Mouse (Mus musculus) sigmoid colon, adult 10 weeks (tissue): ENCODE data around the gene Klre1. TPM values are rescaled to one million over a fixed set of nuclear protein-coding genes. Genes with fewer than 3 reads are reported as not detected.

Experiments used
- polyA plus RNA-seq: library from polyadenylated mRNA; stranded (reverse); fragments of 350-450 nt; fragmentation: Illumina TruSeq; extraction: RNeasy Lipid Tissue Mini Kit (QIAGEN cat#74804); gene quantifications from one replicate; pipeline ENCODE4 v1.2.3, GENCODE M21; 2014; ENCODE audit warnings: low read depth, low replicate concordance

Klre1 gene
- polyA plus RNA-seq: 1.7 TPM

DNA sequence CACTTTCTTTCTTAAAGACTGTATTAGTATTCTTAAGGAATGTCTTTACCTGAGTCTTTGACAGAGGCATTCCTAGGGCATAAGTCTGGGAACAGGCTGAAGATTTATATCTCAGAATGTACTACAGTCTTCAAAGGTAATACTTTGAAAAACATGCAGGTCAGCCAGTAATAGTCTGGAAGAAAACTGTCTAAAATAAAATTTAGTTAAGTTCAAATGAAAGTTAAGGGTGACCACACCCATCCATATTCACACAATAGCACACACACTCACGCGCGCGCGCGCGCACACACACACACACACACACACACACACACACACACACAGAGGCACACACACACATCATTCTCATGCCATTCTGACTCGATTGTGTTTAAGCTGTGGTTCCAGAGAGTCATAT is at the start of gene Klre1:
Gene Klre1 (plus strand): TSS at position 301 of the 400 bp plus-strand sequence.

DNA sequence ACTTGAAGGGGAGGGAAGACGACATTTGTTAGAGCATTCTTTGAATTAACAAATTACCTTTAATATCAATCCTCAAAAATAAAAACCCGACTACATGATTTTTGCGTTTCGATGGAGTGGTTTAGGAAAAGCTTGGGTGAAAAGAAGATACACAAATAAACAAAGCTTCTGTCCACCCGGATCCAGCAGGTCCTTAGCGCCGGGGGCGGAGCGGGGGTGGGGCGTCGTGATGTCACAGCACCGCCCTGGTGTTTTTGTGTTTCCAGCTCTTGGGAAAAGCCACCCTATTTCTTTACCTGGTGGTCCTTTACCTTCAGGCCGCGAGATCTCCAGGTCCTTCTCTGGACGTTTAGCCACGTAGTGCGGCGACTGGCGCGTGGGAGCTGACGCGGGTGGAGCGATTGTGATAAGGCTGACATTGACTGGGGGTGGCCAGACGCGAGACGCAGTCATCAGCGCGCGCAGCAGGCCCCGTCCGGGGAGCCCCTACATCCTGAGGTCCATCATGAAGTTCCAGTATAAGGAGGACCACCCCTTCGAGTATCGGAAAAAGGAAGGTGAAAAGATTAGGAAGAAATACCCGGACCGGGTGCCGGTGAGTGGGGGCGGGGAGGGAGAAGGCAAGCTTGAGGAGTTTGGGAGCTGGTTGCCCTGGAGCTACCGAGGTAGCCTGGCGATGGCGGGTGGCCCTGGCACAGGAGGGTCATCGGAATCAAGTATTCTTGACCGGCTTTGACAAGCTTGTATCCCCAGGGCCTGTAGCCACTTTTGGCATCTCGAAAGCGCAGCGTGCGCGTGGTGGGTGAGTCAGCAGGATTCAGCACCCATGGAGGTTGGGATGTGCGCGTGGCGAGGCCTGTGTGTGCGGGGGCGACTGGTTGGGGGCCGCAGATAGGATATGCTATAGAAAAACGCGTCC is 44.5 kb upstream of the Klre1 start, which contains the start of gene Gabarapl1:
Gene Gabarapl1 (plus strand): TSS at position 219 of the 919 bp plus-strand sequence.

GRCm38 (mm10) chr6:129591508-129591907 is 13.8 kb downstream of the Klre1 start, which contains the start of gene Klrd1:
Klrd1 (plus strand) TSS chr6:129591782.

GRCm38 (mm10) chr6:129623735-129624134 is 46.0 kb downstream of the Klre1 start, which contains the start of gene Klrk1:
Klrk1 (minus strand) TSS chr6:129623864.

Other genes starting within 250 kb of the Klre1 start
- not detected for gene 4922502D21Rik, start 246.1 kb upstream of the Klre1 start, polyA plus RNA-seq
- gene Clec12a, start 235.2 kb upstream of the Klre1 start, polyA plus RNA-seq: 5.8 TPM
- gene Clec12b, start 192.0 kb upstream of the Klre1 start, polyA plus RNA-seq: 0.57 TPM
- gene Clec1b, start 180.6 kb upstream of the Klre1 start, polyA plus RNA-seq: 3.5 TPM
- 5.8 TPM for gene Clec9a, start 169.0 kb upstream of the Klre1 start, polyA plus RNA-seq
- gene Clec1a, start 125.9 kb upstream of the Klre1 start, polyA plus RNA-seq: 3.8 TPM
- gene Olr1, start 70.7 kb upstream of the Klre1 start, polyA plus RNA-seq: 0.22 TPM
- not detected for gene Tmem52b, start 65.3 kb upstream of the Klre1 start, polyA plus RNA-seq
- 15.6 TPM for gene Gabarapl1, start 44.7 kb upstream of the Klre1 start, polyA plus RNA-seq
- gene Klrd1, start 13.9 kb downstream of the Klre1 start, polyA plus RNA-seq: 14.2 TPM
- 4.1 TPM for gene Klrk1, start 46.0 kb downstream of the Klre1 start, polyA plus RNA-seq
- gene Klrc3, start 65.4 kb downstream of the Klre1 start, polyA plus RNA-seq: not detected
- 1.3 TPM for gene Klrc2, start 82.8 kb downstream of the Klre1 start, polyA plus RNA-seq
- 1.9 TPM for gene Klrc1, start 101.1 kb downstream of the Klre1 start, polyA plus RNA-seq
- 2.4 TPM for gene Klri1, start 139.2 kb downstream of the Klre1 start, polyA plus RNA-seq
- 0.85 TPM for gene Klri2, start 162.6 kb downstream of the Klre1 start, polyA plus RNA-seq
- not detected for gene Gm156, start 206.4 kb downstream of the Klre1 start, polyA plus RNA-seq